Mouse (Mus musculus) CH12.LX (cell line): ENCODE results near the gene Ankrd27. TPM values are rescaled to one million over a fixed set of nuclear protein-coding genes. Genes with fewer than 3 reads are reported as not detected.
A peak's percentile ranks its signal among the peaks of the same experiment; 100 is the strongest.

Experiments
- DNase-seq: peaks from one replicate; pipeline ENCODE4 v3.0.0-alpha.2; 2013; ENCODE audit errors: extremely low read depth
- H3K27ac ChIP-seq: 2 replicates; pipeline ENCODE4 v1.5.1; 2012; ENCODE audit warnings: low read depth, mild to moderate bottlenecking, control low read depth, moderate library complexity; ENCODE audit not compliant: insufficient read depth
- H3K27me3 ChIP-seq: replicated peaks from 2 replicates; pipeline ENCODE3; 2012; ENCODE audit warnings: inconsistent platforms
- H3K36me3 ChIP-seq, 2 experiments: replicated peaks in 1 of 2; 2 replicates each; pipeline versions ENCODE3 to v1.6.1; 2012; ENCODE audit warnings: inconsistent platforms in 1 of 2, low read length in 1 of 2, mild to moderate bottlenecking in 1 of 2, mixed read lengths in 1 of 2, moderate library complexity in 1 of 2; ENCODE audit not compliant: control insufficient read depth in 1 of 2, insufficient read depth in 1 of 2
- H3K4me1 ChIP-seq, 2 experiments: 2 replicates each; pipeline ENCODE4 v1.6.1; 2012; ENCODE audit warnings: inconsistent platforms in 1 of 2, moderate library complexity in 1 of 2; ENCODE audit not compliant: insufficient read depth in 2 of 2, control insufficient read depth in 1 of 2
- H3K4me2 ChIP-seq: 2 replicates; pipeline ENCODE4 v1.6.1; 2012; ENCODE audit warnings: low read depth, mild to moderate bottlenecking, control low read depth; ENCODE audit not compliant: poor library complexity, insufficient read depth, severe bottlenecking
- H3K4me3 ChIP-seq, 3 experiments: fragments of 150-350 bp in 1 of 3; sonication (generic) in 1 of 3; replicated peaks in 1 of 3; 2 replicates each; pipeline versions ENCODE3 to v1.5.1; 2011 to 2012; ENCODE audit warnings: low read depth in 2 of 3, low read length in 2 of 3, mild to moderate bottlenecking in 2 of 3, moderate library complexity in 2 of 3, control low read depth in 1 of 3, improper control_type of control experiment in 1 of 3, inconsistent platforms in 1 of 3, mixed read lengths in 1 of 3; ENCODE audit not compliant: poor library complexity in 1 of 3
- H3K79me2 ChIP-seq: replicated peaks from 2 replicates; pipeline ENCODE4 v1.6.1; 2012; ENCODE audit warnings: mild to moderate bottlenecking, moderate library complexity; ENCODE audit not compliant: control insufficient read depth, poor library complexity, insufficient read depth, severe bottlenecking; ENCODE audit errors: extremely low read depth
- H3K9ac ChIP-seq: 2 replicates; pipeline ENCODE4 v1.6.1; 2012; ENCODE audit warnings: low read depth, mild to moderate bottlenecking, control low read depth, moderate library complexity; ENCODE audit not compliant: insufficient read depth
- H3K9me3 ChIP-seq: replicated peaks from 2 replicates; pipeline ENCODE3; 2012; ENCODE audit warnings: low read length, inconsistent platforms, mixed read lengths
- BHLHE40 ChIP-seq: IDR thresholded peaks from 2 replicates; pipeline ENCODE4 v1.6.1; 2011; ENCODE audit warnings: mild to moderate bottlenecking, low read depth, low read length, improper control_type of control experiment
- CHD1 ChIP-seq: IDR thresholded peaks from 2 replicates; pipeline ENCODE4 v1.6.1; 2012; ENCODE audit warnings: low read depth, low read length, improper control_type of control experiment, inconsistent platforms
- CTCF ChIP-seq, 2 experiments: IDR thresholded peaks in 1 of 2; conservative IDR thresholded peaks in 1 of 2; 2 replicates each; pipeline ENCODE4 v1.5.1; 2011 to 2012; ENCODE audit warnings: low read depth in 2 of 2, low read length in 2 of 2, improper control_type of control experiment in 1 of 2, inconsistent platforms in 1 of 2, mild to moderate bottlenecking in 1 of 2, moderate library complexity in 1 of 2
- ELF1 ChIP-seq: IDR thresholded peaks from 2 replicates; pipeline ENCODE4 v1.6.1; 2014; ENCODE audit warnings: low read depth, mild to moderate bottlenecking, inconsistent platforms, low read length, improper control_type of control experiment
- ETS1 ChIP-seq: conservative IDR thresholded peaks from 2 replicates; pipeline ENCODE4 v1.6.1; 2012; ENCODE audit warnings: low read depth, mild to moderate bottlenecking, inconsistent platforms, low read length, improper control_type of control experiment, moderate library complexity
- IRF4 ChIP-seq: IDR thresholded peaks from 2 replicates; pipeline ENCODE4 v1.6.1; 2014; ENCODE audit warnings: low read depth, mild to moderate bottlenecking, inconsistent platforms, low read length, improper control_type of control experiment
- JUN ChIP-seq: IDR thresholded peaks from 2 replicates; pipeline ENCODE4 v1.6.1; 2011; ENCODE audit warnings: low read depth, mild to moderate bottlenecking, low read length, improper control_type of control experiment, moderate library complexity; ENCODE audit not compliant: insufficient read depth
- JUND ChIP-seq: conservative IDR thresholded peaks from 2 replicates; pipeline ENCODE4 v1.6.1; 2011; ENCODE audit warnings: low read depth, low read length, improper control_type of control experiment
- KAT2A ChIP-seq: IDR thresholded peaks from 2 replicates; pipeline ENCODE4 v1.6.1; 2012; ENCODE audit warnings: low read length, improper control_type of control experiment, inconsistent platforms; ENCODE audit not compliant: insufficient replicate concordance
- MAFK ChIP-seq: IDR thresholded peaks from 2 replicates; pipeline ENCODE4 v1.6.1; 2011; ENCODE audit warnings: low read length, improper control_type of control experiment; ENCODE audit not compliant: insufficient replicate concordance
- MAX ChIP-seq: IDR thresholded peaks from 2 replicates; pipeline ENCODE4 v1.6.1; 2011; ENCODE audit warnings: low read length, improper control_type of control experiment
- MXI1 ChIP-seq: IDR thresholded peaks from 2 replicates; pipeline ENCODE4 v1.6.1; 2011; ENCODE audit warnings: mild to moderate bottlenecking, low read depth, low read length, improper control_type of control experiment
- MYC ChIP-seq: IDR thresholded peaks from 2 replicates; pipeline ENCODE4 v1.6.1; 2011; ENCODE audit warnings: low read depth, mild to moderate bottlenecking, improper control_type of control experiment, low read length
- RAD21 ChIP-seq: IDR thresholded peaks from 2 replicates; pipeline ENCODE4 v1.6.1; 2011; ENCODE audit warnings: low read depth, mild to moderate bottlenecking, low read length, improper control_type of control experiment, moderate library complexity
- RCOR1 ChIP-seq: conservative IDR thresholded peaks from 2 replicates; pipeline ENCODE4 v1.6.1; 2012; ENCODE audit warnings: low read depth, mild to moderate bottlenecking, inconsistent platforms, low read length, improper control_type of control experiment
- SIN3A ChIP-seq: IDR thresholded peaks from 2 replicates; pipeline ENCODE4 v1.6.1; 2012; ENCODE audit warnings: low read length, improper control_type of control experiment, inconsistent platforms
- SMC3 ChIP-seq: IDR thresholded peaks from 2 replicates; pipeline ENCODE4 v1.6.1; 2011; ENCODE audit warnings: low read depth, low read length, improper control_type of control experiment
- TBP ChIP-seq: conservative IDR thresholded peaks from 2 replicates; pipeline ENCODE4 v1.6.1; 2011; ENCODE audit warnings: low read depth, low read length, improper control_type of control experiment
- TCF12 ChIP-seq: IDR thresholded peaks from 2 replicates; pipeline ENCODE4 v1.6.1; 2014; ENCODE audit warnings: low read depth, mild to moderate bottlenecking, inconsistent platforms, low read length, improper control_type of control experiment
- USF1 ChIP-seq: IDR thresholded peaks from 2 replicates; pipeline ENCODE4 v1.6.1; 2014; ENCODE audit warnings: low read depth, mild to moderate bottlenecking, inconsistent platforms, low read length, improper control_type of control experiment
- ZMIZ1 ChIP-seq: IDR thresholded peaks from 2 replicates; pipeline ENCODE4 v1.6.1; 2012; ENCODE audit warnings: low read depth, mild to moderate bottlenecking, inconsistent platforms, low read length, improper control_type of control experiment
- dilution Hi-C: fragments of 300-500 bp; cut with MboI; formaldehyde crosslinking; loops from 2 replicates; pipeline ENCODE4 v1.14.3; 2020; ENCODE audit warnings: low sequenced_read_pairs; ENCODE audit not compliant: extremely low pct_unique_long_range_greater_than_20kb, extremely low pct_ligation_motif_present
- in situ Hi-C: fragments of 300-500 bp; cut with MboI; formaldehyde crosslinking; loops from 3 replicates; pipeline ENCODE4 v1.14.3; 2019; ENCODE audit warnings: low sequenced_read_pairs, low pct_ligation_motif_present, low pct_unique_long_range_greater_than_20kb, mixed read lengths
- polyA plus RNA-seq: library from polyadenylated mRNA; unstranded; fragments of >175 nt; gene quantifications from 2 replicates; pipeline ENCODE4 v1.2.1, GENCODE M21; 2012; ENCODE audit warnings: low read depth; ENCODE audit not compliant: insufficient read length
- total RNA-seq, 2 experiments: library from RNA; depleted of rRNA; stranded (reverse); fragments of 300-350 nt in 1 of 2; fragments of >200 nt in 1 of 2; gene quantifications; 2 replicates each; pipeline ENCODE4 v1.2.3; 2012 to 2014

Gene Ankrd27
- total and polyA plus RNA-seq, 3 experiments, result 38.6 to 49.1 (median 39.0) TPM

- in situ Hi-C loops, result no loop called here
- no peaks in the 10 kb centered on the region for H3K4me1 ChIP-seq
- H3K4me3 ChIP-seq, result no peak overlapping the region
- no peak overlapping the region for H3K27ac ChIP-seq
- peaks cover 24 to 61% of the 10 kb centered on the region in 2 experiments for H3K36me3 ChIP-seq
- peaks cover 2% of the 10 kb centered on the region for H3K9me3 ChIP-seq
- H3K9ac ChIP-seq, result no peak overlapping the region
- TF ChIP-seq RAD21 (peak; percentile 69), CTCF (conservative IDR thresholded peaks at IDR 0.05 in 1 of 2, IDR thresholded peaks at IDR 0.05 in 1 of 2; ENCODE audit: low read depth in 2 of 2, low read length in 2 of 2) (peak; percentile 92 to 94), IRF4 (no peak), SMC3 (peak; percentile 86), CHD1 (no peak), RCOR1 (no peak), USF1 (no peak)
- peak; percentile 76 for DNase-seq
- no peaks in the 10 kb centered on the region for H3K27me3 ChIP-seq
- no peak overlapping the region for H3K4me2 ChIP-seq
- dilution Hi-C loops, result no loop called here
- no peaks in the 10 kb centered on the region for H3K79me2 ChIP-seq
Observed at GRCm38 (mm10) chr7:35545881-35546280, 40.2 kb upstream of the Ankrd27 start.

GRCm38 (mm10) chr7:35553751-35554604, 32.1 kb upstream of the Ankrd27 start:
- H3K4me3 ChIP-seq, result peak overlapping the region; percentile 86 to 94 (median 88)
- H3K27ac ChIP-seq, result no peak overlapping the region
- in situ Hi-C loops (loop anchor here (25.0 kb wide), 1 partner anchor 167 kb away; the partner anchor contains the start of genes Cep89 and Faap24), dilution Hi-C loops (no loop called here)
- H3K4me1 ChIP-seq, result peaks cover 0 to 9% of the 10 kb centered on the region in 2 experiments; a peak in 3 of 4 replicates
- H3K79me2 ChIP-seq, result no peaks in the 10 kb centered on the region
- peak overlapping the region; percentile 77; the same call in 1 of the 2 replicates for H3K9ac ChIP-seq
- TF ChIP-seq MYC, result no peak
- 0 out of 2 replicates have a peak, but pooled peaks have one; percentile 0 for TF ChIP-seq RCOR1
- TF ChIP-seq ZMIZ1, result no peak
- TF ChIP-seq KAT2A, result no peak
- 0 out of 2 replicates have a peak, but pooled peaks have one; percentile 56 for TF ChIP-seq CHD1
- TF ChIP-seq RAD21, result peak; percentile 43
- TF ChIP-seq JUN, result no peak
- no peak for TF ChIP-seq ELF1
- no peak for TF ChIP-seq SIN3A
- TF ChIP-seq MXI1, result peak; percentile 49; the same call in 1 of the 2 replicates
- no peak for TF ChIP-seq MAFK
- TF ChIP-seq JUND, result no peak
- peak; percentile 73 for TF ChIP-seq BHLHE40
- no peak for TF ChIP-seq MAX
- peak; percentile 55 for TF ChIP-seq SMC3
- TF ChIP-seq TCF12, result 0 out of 2 replicates have a peak, but pooled peaks have one; percentile 13
- TF ChIP-seq TBP, result no peak
- TF ChIP-seq CTCF (conservative IDR thresholded peaks at IDR 0.05 in 1 of 2, IDR thresholded peaks at IDR 0.05 in 1 of 2; ENCODE audit: low read depth in 2 of 2, low read length in 2 of 2), result peak in 1 of 2 experiments; percentile 67; a peak in 2 of 4 replicates
- no peak for TF ChIP-seq ETS1
- peaks cover 17 to 36% of the 10 kb centered on the region in 2 experiments for H3K36me3 ChIP-seq
- DNase-seq, result peak; percentile 54
- peaks cover 2% of the 10 kb centered on the region for H3K9me3 ChIP-seq
- peak overlapping the region; percentile 39 for H3K4me2 ChIP-seq
- H3K27me3 ChIP-seq, result no peaks in the 10 kb centered on the region
